Mouse (Mus musculus) E14TG2a.4 (cell line): ENCODE measurements around the gene Clasp1.

Experiments used
- CTCF ChIP-seq: conservative IDR thresholded peaks from 2 replicates; pipeline ENCODE4 v1.5.1; 2014; ENCODE audit warnings: low read length
- NANOG ChIP-seq: IDR thresholded peaks from 2 replicates; pipeline ENCODE4 v1.6.1; 2014; ENCODE audit warnings: borderline replicate concordance, low read length, mixed read lengths
- POU5F1 ChIP-seq: IDR thresholded peaks from 2 replicates; pipeline ENCODE4 v1.6.1; 2014; ENCODE audit warnings: low read length, borderline replicate concordance

GRCm38 (mm10) chr1:118425982-118426381 is 37.1 kb downstream of the Clasp1 start:
- no peak for TF ChIP-seq CTCF
- no peak for TF ChIP-seq NANOG
- no peak for TF ChIP-seq POU5F1
